Mouse (Mus musculus) yolk sac, embryonic 10.5 days (tissue): ENCODE measurements around the gene Ezr.
"Not testable (repeated sequence)": the region's sequence is repeated elsewhere in the genome, so short reads cannot be mapped to it uniquely, and the experiment has no call there.

Experiments used
- DNase-seq: peaks from one replicate; pipeline ENCODE4 v3.0.0-alpha.2; 2017; ENCODE audit warnings: low spot score

The Ezr gene

GRCm38 (mm10) chr17:6707422-6707821, 75.2 kb downstream of the Ezr start:
- DNase-seq = not testable (repeated sequence)

- DNase-seq = not testable (repeated sequence)
Measured at GRCm38 (mm10) chr17:6706448-6706847, 76.1 kb downstream of the Ezr start.

- DNase-seq = not testable (repeated sequence)
Measured at GRCm38 (mm10) chr17:6703381-6704270, 79.0 kb downstream of the Ezr start.

- DNase-seq = not testable (repeated sequence)
Measured at GRCm38 (mm10) chr17:6702625-6703221, 79.9 kb downstream of the Ezr start.

- not testable (repeated sequence) for DNase-seq
Measured at GRCm38 (mm10) chr17:6700077-6700476, 82.5 kb downstream of the Ezr start.

- not testable (repeated sequence) for DNase-seq
Measured at GRCm38 (mm10) chr17:6699502-6699901, 83.1 kb downstream of the Ezr start.

DNA sequence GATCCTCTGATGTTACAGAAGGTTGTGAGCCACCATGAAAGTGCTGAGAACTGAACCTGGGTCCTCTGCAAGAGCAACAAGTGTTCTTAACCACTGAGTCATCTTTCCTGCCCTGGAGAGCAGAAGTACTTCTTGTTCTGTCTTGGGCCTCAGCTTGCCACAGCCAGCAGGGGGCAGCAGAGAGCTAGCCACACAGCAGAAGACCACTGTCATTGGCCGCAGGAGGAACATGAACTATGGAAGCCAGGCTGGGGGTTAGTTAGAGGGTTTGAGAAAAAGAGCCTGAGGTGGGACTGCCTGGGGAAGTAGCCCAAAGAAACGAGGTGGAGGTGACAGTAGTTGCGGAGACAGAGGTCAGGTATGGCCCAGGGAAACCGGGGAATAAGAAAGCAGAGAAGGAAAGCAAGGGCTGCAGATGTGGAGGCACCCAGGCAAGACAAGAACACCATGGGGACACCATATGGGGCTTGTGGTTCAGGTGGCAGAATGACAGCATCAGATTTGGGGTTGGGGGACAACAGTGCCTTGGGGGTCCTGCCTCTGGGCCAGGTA, 85.3 kb downstream of the Ezr start:
- not testable (repeated sequence) for DNase-seq

DNA sequence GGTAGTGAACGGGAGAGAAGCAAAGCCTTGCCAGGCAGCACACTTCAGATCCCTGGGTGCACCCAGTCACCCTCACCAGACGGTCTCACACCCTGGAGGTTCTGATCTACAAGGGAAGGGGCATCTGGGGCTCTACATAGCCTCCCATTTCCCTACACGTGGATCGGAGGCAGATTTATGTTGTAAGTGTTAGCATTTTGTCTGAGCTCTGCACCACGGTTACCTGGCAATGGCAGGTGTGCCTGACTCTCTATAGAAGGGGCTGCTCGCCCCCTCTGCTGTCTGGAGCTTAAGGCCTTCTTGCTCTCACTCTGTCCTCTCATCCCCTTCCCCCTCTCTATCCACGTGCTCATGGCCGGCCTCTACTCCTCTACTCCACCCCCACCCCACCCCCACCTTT, 86.1 kb downstream of the Ezr start:
- DNase-seq = not testable (repeated sequence)

GRCm38 (mm10) chr17:6695712-6696111, 86.9 kb downstream of the Ezr start:
- not testable (repeated sequence) for DNase-seq

GRCm38 (mm10) chr17:6691596-6691995, 91.0 kb downstream of the Ezr start:
- not testable (repeated sequence) for DNase-seq

GRCm38 (mm10) chr17:6689344-6689743, 93.2 kb downstream of the Ezr start:
- not testable (repeated sequence) for DNase-seq
